Mouse (Mus musculus): ENCODE measurements around the gene Znhit2. TPM values are rescaled to one million over a fixed set of nuclear protein-coding genes. Genes with fewer than 3 reads are reported as not detected.

Znhit2 gene
- polyA plus RNA-seq, 1 experiment from 2014 or later = 31.0 TPM

GRCm38 (mm10) chr19:6084478-6085248 lies 23.7 kb downstream of the Znhit2 start, which contains the start of the genes Zfpl1 and Cdca5:
Gene Zfpl1 (minus strand): TSS chr19:6084956.
Gene Cdca5 (plus strand): TSS chr19:6084983.
- Histone ChIP-seq H3K4me2 (ENCODE audit: low read length) (peak within 1 kb of the TSS; percentile 91), H3K27ac (ENCODE audit: low read length) (peak within 1 kb of the TSS; percentile 59), H3K9me3 (ENCODE audit: control insufficient read depth, low read length) (no peaks in the 10 kb centered on the region), H3K9ac (replicated peaks; ENCODE audit: low read depth, low read length) (peak within 1 kb of the TSS; percentile 75), H3K4me3 (replicated peaks; ENCODE audit: low read length) (peak within 1 kb of the TSS; percentile 77), H3K36me3 (ENCODE audit: control insufficient read depth, insufficient read depth) (peaks cover 13% of the 10 kb centered on the region), H3K27me3 (replicated peaks; ENCODE audit: control insufficient read depth, insufficient read depth, low read length) (no peaks in the 10 kb centered on the region), H3K4me1 (replicated peaks; ENCODE audit: control insufficient read depth, insufficient read depth, low read length) (peaks cover 21% of the 10 kb centered on the region)
- ATAC-seq = peak; percentile 93
- under 1% methylated on average over 58 of the region's 58 CpGs for WGBS

GRCm38 (mm10) chr19:6085417-6085879 lies 24.5 kb downstream of the Znhit2 start:
- H3K4me3 ChIP-seq (replicated peaks; ENCODE audit: low read length) = peak overlapping the region; percentile 77
- peak; percentile 64 for ATAC-seq
- peak overlapping the region; percentile 49 for H3K9ac ChIP-seq (replicated peaks; ENCODE audit: low read depth, low read length)
- no peak overlapping the region for H3K27ac ChIP-seq (ENCODE audit: low read length)
- H3K36me3 ChIP-seq (ENCODE audit: control insufficient read depth, insufficient read depth) = peaks cover 11% of the 10 kb centered on the region
- H3K9me3 ChIP-seq (ENCODE audit: control insufficient read depth, low read length) = no peaks in the 10 kb centered on the region
- H3K4me1 ChIP-seq (replicated peaks; ENCODE audit: control insufficient read depth, insufficient read depth, low read length) = peaks cover 21% of the 10 kb centered on the region
- no peaks in the 10 kb centered on the region for H3K27me3 ChIP-seq (replicated peaks; ENCODE audit: control insufficient read depth, insufficient read depth, low read length)
- peak overlapping the region; percentile 91 for H3K4me2 ChIP-seq (ENCODE audit: low read length)
- under 1% methylated on average over 17 of the region's 17 CpGs for WGBS

- peaks cover 2% of the 10 kb centered on the region; the same call in 1 of the 2 replicates for H3K36me3 ChIP-seq (ENCODE audit: control insufficient read depth, insufficient read depth)
- no peak overlapping the region for H3K27ac ChIP-seq (ENCODE audit: low read length)
- H3K9me3 ChIP-seq (ENCODE audit: control insufficient read depth, low read length) = no peaks in the 10 kb centered on the region
- H3K9ac ChIP-seq (replicated peaks; ENCODE audit: low read depth, low read length) = no peak overlapping the region
- no peaks in the 10 kb centered on the region for H3K27me3 ChIP-seq (replicated peaks; ENCODE audit: control insufficient read depth, insufficient read depth, low read length)
- peaks cover 15% of the 10 kb centered on the region for H3K4me1 ChIP-seq (replicated peaks; ENCODE audit: control insufficient read depth, insufficient read depth, low read length)
- H3K4me3 ChIP-seq (replicated peaks; ENCODE audit: low read length) = no peak overlapping the region
- WGBS = 94% methylated on average over 13 of the region's 13 CpGs
- no peak for ATAC-seq
- H3K4me2 ChIP-seq (ENCODE audit: low read length) = no peak overlapping the region
Observed at GRCm38 (mm10) chr19:6088841-6089240, 27.8 kb downstream of the Znhit2 start.

GRCm38 (mm10) chr19:6094119-6094518 lies 33.1 kb downstream of the Znhit2 start, which contains the start of gene AC131692.1:
Gene AC131692.1 (plus strand): TSS chr19:6094419.
- Histone ChIP-seq H3K4me1 (replicated peaks; ENCODE audit: control insufficient read depth, insufficient read depth, low read length) (no peaks in the 10 kb centered on the region), H3K4me3 (replicated peaks; ENCODE audit: low read length) (no peak within 1 kb of the TSS), H3K27me3 (replicated peaks; ENCODE audit: control insufficient read depth, insufficient read depth, low read length) (no peaks in the 10 kb centered on the region), H3K36me3 (ENCODE audit: control insufficient read depth, insufficient read depth) (peaks cover 2% of the 10 kb centered on the region; the same call in 1 of the 2 replicates), H3K9me3 (ENCODE audit: control insufficient read depth, low read length) (no peaks in the 10 kb centered on the region), H3K9ac (replicated peaks; ENCODE audit: low read depth, low read length) (no peak within 1 kb of the TSS), H3K4me2 (ENCODE audit: low read length) (no peak within 1 kb of the TSS), H3K27ac (ENCODE audit: low read length) (no peak within 1 kb of the TSS)
- ATAC-seq = no peak
- WGBS = 95% methylated on average over 7 of the region's 7 CpGs

GRCm38 (mm10) chr19:6097847-6098246 lies 36.9 kb downstream of the Znhit2 start:
- Histone ChIP-seq H3K4me2 (ENCODE audit: low read length) (no peak overlapping the region), H3K9ac (replicated peaks; ENCODE audit: low read depth, low read length) (no peak overlapping the region), H3K27ac (ENCODE audit: low read length) (no peak overlapping the region), H3K9me3 (ENCODE audit: control insufficient read depth, low read length) (no peaks in the 10 kb centered on the region), H3K36me3 (ENCODE audit: control insufficient read depth, insufficient read depth) (no peaks in the 10 kb centered on the region), H3K4me3 (replicated peaks; ENCODE audit: low read length) (no peak overlapping the region), H3K27me3 (replicated peaks; ENCODE audit: control insufficient read depth, insufficient read depth, low read length) (no peaks in the 10 kb centered on the region), H3K4me1 (replicated peaks; ENCODE audit: control insufficient read depth, insufficient read depth, low read length) (no peaks in the 10 kb centered on the region)
- 93% methylated on average over 3 of the region's 3 CpGs for WGBS
- no peak for ATAC-seq

GRCm38 (mm10) chr19:6101186-6101585 lies 40.2 kb downstream of the Znhit2 start:
- WGBS = 80% methylated on average over 6 of the region's 6 CpGs
- no peak for ATAC-seq
- Histone ChIP-seq H3K4me2 (ENCODE audit: low read length) (no peak overlapping the region), H3K27me3 (replicated peaks; ENCODE audit: control insufficient read depth, insufficient read depth, low read length) (no peaks in the 10 kb centered on the region), H3K36me3 (ENCODE audit: control insufficient read depth, insufficient read depth) (no peaks in the 10 kb centered on the region), H3K4me3 (replicated peaks; ENCODE audit: low read length) (no peak overlapping the region), H3K9me3 (ENCODE audit: control insufficient read depth, low read length) (no peaks in the 10 kb centered on the region), H3K4me1 (replicated peaks; ENCODE audit: control insufficient read depth, insufficient read depth, low read length) (no peaks in the 10 kb centered on the region), H3K9ac (replicated peaks; ENCODE audit: low read depth, low read length) (no peak overlapping the region), H3K27ac (ENCODE audit: low read length) (no peak overlapping the region)

GRCm38 (mm10) chr19:6102169-6102853 lies 41.3 kb downstream of the Znhit2 start:
- Histone ChIP-seq H3K27me3 (replicated peaks; ENCODE audit: control insufficient read depth, insufficient read depth, low read length) (no peaks in the 10 kb centered on the region), H3K9me3 (ENCODE audit: control insufficient read depth, low read length) (no peaks in the 10 kb centered on the region), H3K4me3 (replicated peaks; ENCODE audit: low read length) (no peak overlapping the region), H3K36me3 (ENCODE audit: control insufficient read depth, insufficient read depth) (no peaks in the 10 kb centered on the region), H3K27ac (ENCODE audit: low read length) (no peak overlapping the region), H3K9ac (replicated peaks; ENCODE audit: low read depth, low read length) (no peak overlapping the region), H3K4me2 (ENCODE audit: low read length) (no peak overlapping the region), H3K4me1 (replicated peaks; ENCODE audit: control insufficient read depth, insufficient read depth, low read length) (no peaks in the 10 kb centered on the region)
- 90% methylated on average over 6 of the region's 6 CpGs for WGBS
- ATAC-seq = no peak

- no peaks in the 10 kb centered on the region for H3K9me3 ChIP-seq (ENCODE audit: control insufficient read depth, low read length)
- H3K4me2 ChIP-seq (ENCODE audit: low read length) = no peak overlapping the region
- H3K27me3 ChIP-seq (replicated peaks; ENCODE audit: control insufficient read depth, insufficient read depth, low read length) = no peaks in the 10 kb centered on the region
- H3K4me1 ChIP-seq (replicated peaks; ENCODE audit: control insufficient read depth, insufficient read depth, low read length) = no peaks in the 10 kb centered on the region
- H3K36me3 ChIP-seq (ENCODE audit: control insufficient read depth, insufficient read depth) = no peaks in the 10 kb centered on the region
- 81% methylated on average over 4 of the region's 4 CpGs for WGBS
- no peak overlapping the region for H3K27ac ChIP-seq (ENCODE audit: low read length)
- no peak overlapping the region for H3K4me3 ChIP-seq (replicated peaks; ENCODE audit: low read length)
- no peak overlapping the region for H3K9ac ChIP-seq (replicated peaks; ENCODE audit: low read depth, low read length)
- ATAC-seq = no peak
Observed at GRCm38 (mm10) chr19:6104476-6104875, 43.5 kb downstream of the Znhit2 start.

GRCm38 (mm10) chr19:6105586-6105985 lies 44.6 kb downstream of the Znhit2 start, which contains the start of gene Naaladl1:
Gene Naaladl1 (plus strand): TSS chr19:6105782.
- H3K27me3 ChIP-seq (replicated peaks; ENCODE audit: control insufficient read depth, insufficient read depth, low read length) = no peaks in the 10 kb centered on the region
- H3K4me3 ChIP-seq (replicated peaks; ENCODE audit: low read length) = no peak within 1 kb of the TSS
- H3K9me3 ChIP-seq (ENCODE audit: control insufficient read depth, low read length) = no peaks in the 10 kb centered on the region
- H3K36me3 ChIP-seq (ENCODE audit: control insufficient read depth, insufficient read depth) = no peaks in the 10 kb centered on the region
- no peak within 1 kb of the TSS for H3K27ac ChIP-seq (ENCODE audit: low read length)
- H3K4me2 ChIP-seq (ENCODE audit: low read length) = no peak within 1 kb of the TSS
- WGBS = 88% methylated on average over 7 of the region's 7 CpGs
- no peak for ATAC-seq
- H3K9ac ChIP-seq (replicated peaks; ENCODE audit: low read depth, low read length) = no peak within 1 kb of the TSS
- no peaks in the 10 kb centered on the region for H3K4me1 ChIP-seq (replicated peaks; ENCODE audit: control insufficient read depth, insufficient read depth, low read length)
